Mouse (Mus musculus) left cerebral cortex, postnatal 14 days (tissue): ENCODE results near the gene Cers5. TPM values are rescaled to one million over a fixed set of nuclear protein-coding genes. Genes with fewer than 3 reads are reported as not detected.
"Not testable (repeated sequence)": the region's sequence is repeated elsewhere in the genome, so short reads cannot be mapped to it uniquely, and the experiment has no call there.

Experiments
- DNase-seq, 2 experiments: peaks; one replicate each; pipeline ENCODE4 v3.0.0; 2021 to 2022; ENCODE audit warnings: low spot score in 2 of 2, mixed read lengths in 1 of 2
- intact Hi-C: fragments of 180-260 bp; cut with DNase I; formaldehyde crosslinking; loops from one replicate; pipeline ENCODE4 v1.15.1; 2025
- total RNA-seq, 2 experiments: library from RNA; stranded (reverse); gene quantifications; 2 replicates each; pipeline ENCODE4 v1.2.3; 2021

The Cers5 gene
- total RNA-seq, 2 experiments from 2014 or later, result 38.9 to 39.6 TPM

- no peak for DNase-seq
- intact Hi-C loops, result loop anchor here (5.0 kb wide), 2 partner anchors 43 to 173 kb away; partner anchors contain the start of gene Cers5
Measured at GRCm38 (mm10) chr15:99729056-99729783, 43.5 kb downstream of the Cers5 start.

- intact Hi-C loops, result loop anchor here (5.0 kb wide), 2 partner anchors 44 to 174 kb away; partner anchors contain the start of gene Cers5
- DNase-seq, result no peak
Measured at GRCm38 (mm10) chr15:99728211-99728610, 44.5 kb downstream of the Cers5 start.

- intact Hi-C loops, result loop anchor here (5.0 kb wide), 2 partner anchors 45 to 175 kb away; partner anchors contain the start of gene Cers5
- DNase-seq, result no peak
Measured at GRCm38 (mm10) chr15:99727525-99727924, 45.2 kb downstream of the Cers5 start.

GRCm38 (mm10) chr15:99727039-99727438, 45.6 kb downstream of the Cers5 start:
- DNase-seq, result not testable (repeated sequence)
- intact Hi-C loops, result loop anchor here (5.0 kb wide), 2 partner anchors 45 to 175 kb away; partner anchors contain the start of gene Cers5

GRCm38 (mm10) chr15:99726549-99726948, 46.1 kb downstream of the Cers5 start:
- DNase-seq, result no peak
- intact Hi-C loops, result loop anchor here (5.0 kb wide), 2 partner anchors 46 to 176 kb away; partner anchors contain the start of gene Cers5

GRCm38 (mm10) chr15:99725341-99726155, 47.1 kb downstream of the Cers5 start, which contains the start of gene Cox14:
Gene Cox14 (plus strand): TSS chr15:99725618.
- DNase-seq, result peak; percentile 96 to 99
- intact Hi-C loops, result loop anchor here (5.0 kb wide), 2 partner anchors 47 to 177 kb away; partner anchors contain the start of gene Cers5

GRCm38 (mm10) chr15:99724292-99725021, 48.2 kb downstream of the Cers5 start:
- peak; percentile 75 to 89 for DNase-seq
- intact Hi-C loops, result loop anchor here (5.0 kb wide), 2 partner anchors 48 to 178 kb away; partner anchors contain the start of gene Cers5

GRCm38 (mm10) chr15:99723515-99724291, 49.0 kb downstream of the Cers5 start:
- intact Hi-C loops, result no loop called here
- peak; percentile 56 to 77 for DNase-seq

- intact Hi-C loops, result no loop called here
- DNase-seq, result peak in 1 of 2 experiments; percentile 49
Measured at GRCm38 (mm10) chr15:99723120-99723514, 49.6 kb downstream of the Cers5 start.

- intact Hi-C loops, result no loop called here
- no peak for DNase-seq
Measured at GRCm38 (mm10) chr15:99721921-99722743, 50.6 kb downstream of the Cers5 start.

- intact Hi-C loops, result no loop called here
- DNase-seq, result no peak
Measured at GRCm38 (mm10) chr15:99719865-99720264, 52.8 kb downstream of the Cers5 start.

- no peak for DNase-seq
- intact Hi-C loops, result no loop called here
Measured at GRCm38 (mm10) chr15:99718461-99719021, 54.1 kb downstream of the Cers5 start.

- intact Hi-C loops, result no loop called here
- DNase-seq, result peak; percentile 49 to 72
Measured at GRCm38 (mm10) chr15:99717386-99718334, 55.0 kb downstream of the Cers5 start, which contains the start of gene Gpd1. Gene Gpd1 (plus strand): TSS chr15:99717515.

GRCm38 (mm10) chr15:99716814-99717213, 55.9 kb downstream of the Cers5 start:
- peak in 1 of 2 experiments; percentile 56 for DNase-seq
- intact Hi-C loops, result no loop called here

- DNase-seq, result peak; percentile 43 to 65
- intact Hi-C loops, result no loop called here
Measured at GRCm38 (mm10) chr15:99715982-99716746, 56.5 kb downstream of the Cers5 start.
